Mouse (Mus musculus) bone marrow, adult 2 months (tissue): ENCODE data around the gene Ntn1.

Source experiments
- CTCF ChIP-seq: fragments of 200-500 bp; IDR thresholded peaks from 2 replicates; pipeline ENCODE4 v1.5.1; 2011; ENCODE audit warnings: low read length, control low read depth; ENCODE audit not compliant: control insufficient read depth, insufficient read depth
- POLR2A ChIP-seq: fragments of 200-500 bp; IDR thresholded peaks from 2 replicates; pipeline ENCODE4 v1.6.1; 2011; ENCODE audit warnings: low read depth, mild to moderate bottlenecking, control low read depth, low read length, borderline replicate concordance; ENCODE audit not compliant: control insufficient read depth

DNA sequence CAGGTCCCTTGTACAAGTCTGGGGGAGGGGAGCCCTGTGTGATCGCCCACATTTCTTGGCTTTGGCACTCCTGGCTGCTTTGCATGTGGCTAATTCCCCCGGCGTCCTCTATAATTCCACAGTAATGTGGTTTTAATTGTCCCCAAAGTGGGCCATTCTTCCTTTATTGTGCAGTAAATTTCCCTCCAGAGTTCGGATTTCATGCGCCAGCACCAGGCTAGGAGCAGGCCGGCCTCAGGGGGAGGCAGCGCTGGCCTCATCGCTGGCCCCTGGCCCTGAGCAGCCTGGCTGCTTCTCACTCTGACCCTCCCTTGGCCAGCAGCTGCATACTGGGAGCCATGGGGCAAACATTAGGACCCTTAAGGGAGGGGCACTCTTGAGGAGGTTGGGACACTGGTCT lies 110.0 kb downstream of the Ntn1 start:
- TF ChIP-seq CTCF (no peak), POLR2A (no peak)
